Mouse (Mus musculus) MEL (cell line): ENCODE measurements around the gene Cul5.

Experiments used
- BHLHE40 ChIP-seq: IDR thresholded peaks from 2 replicates; pipeline ENCODE4 v1.6.1; 2012; ENCODE audit warnings: low read depth, mild to moderate bottlenecking, inconsistent platforms, low read length, improper control_type of control experiment, borderline replicate concordance
- GATA1 ChIP-seq: IDR thresholded peaks from 2 replicates; pipeline ENCODE4 v1.6.1; 2011; ENCODE audit warnings: low read depth, low read length, improper control_type of control experiment
- POLR2AphosphoS2 ChIP-seq: IDR thresholded peaks from 2 replicates; pipeline ENCODE4 v1.6.1; 2011; ENCODE audit warnings: low read length, improper control_type of control experiment

DNA sequence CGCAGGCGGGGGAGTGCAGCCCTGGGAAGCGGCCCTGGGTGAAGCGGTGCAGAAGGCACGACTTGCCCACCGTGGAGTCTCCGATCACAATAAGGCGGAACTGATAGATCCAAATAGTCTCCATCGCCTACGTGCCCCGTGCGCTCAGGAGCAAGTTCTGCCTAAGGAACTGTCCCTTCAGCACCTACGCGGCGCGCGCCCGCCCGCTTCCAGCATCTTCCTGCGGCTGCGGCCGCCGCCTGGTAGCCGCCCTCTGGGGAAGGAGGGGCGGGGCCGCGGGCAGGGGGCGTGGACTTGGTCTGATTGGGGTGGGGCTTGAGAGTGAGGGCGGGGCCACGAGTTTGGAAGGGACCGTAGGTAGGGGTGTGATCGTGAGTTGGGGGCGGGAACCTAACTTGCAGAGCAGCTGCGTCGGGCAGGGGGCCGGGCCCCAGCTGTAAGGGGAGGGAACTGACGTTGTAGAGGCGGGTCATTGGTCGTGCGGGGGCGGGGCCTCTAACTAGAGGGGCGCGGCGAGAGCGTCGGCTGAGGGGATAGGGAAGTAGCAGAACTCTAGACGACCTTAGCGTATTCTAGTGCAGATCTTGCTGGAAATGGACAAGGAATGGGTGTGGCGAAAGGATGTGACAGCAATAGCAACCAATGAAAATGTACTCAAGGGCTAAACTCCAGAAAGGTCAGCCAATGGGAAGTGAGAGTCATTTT is 36.3 kb upstream of the Cul5 start, which contains the start of gene Rab39:
- no peak for TF ChIP-seq GATA1
- TF ChIP-seq BHLHE40: no peak
- no peak for TF ChIP-seq POLR2AphosphoS2
